Mouse (Mus musculus): ENCODE measurements around the gene Lrp1. TPM values are rescaled to one million over a fixed set of nuclear protein-coding genes. Genes with fewer than 3 reads are reported as not detected.
A peak's percentile ranks its signal among the peaks of the same experiment; 100 is the strongest.

Gene Lrp1
- polyA plus RNA-seq, 2 experiments, result 146 to 261 TPM

DNA sequence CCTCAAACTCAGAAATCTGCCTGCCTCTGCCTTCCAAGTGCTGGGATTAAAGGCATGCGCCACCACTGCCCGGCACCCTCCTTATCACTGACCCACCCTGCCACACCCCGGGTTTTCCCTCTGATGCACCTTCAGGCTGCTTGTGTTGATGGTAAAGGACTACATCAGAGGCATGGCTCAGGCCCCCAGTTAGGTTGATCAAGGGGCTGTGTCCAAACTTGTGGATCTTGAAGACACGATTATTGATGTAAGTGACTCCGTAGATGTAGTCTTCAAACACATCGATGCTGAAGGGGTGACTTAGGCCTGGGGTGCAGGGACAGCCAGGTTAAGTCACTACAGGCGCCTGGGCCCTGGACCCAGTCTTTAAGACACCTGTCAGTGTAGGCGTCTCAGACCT is 79.4 kb downstream of the Lrp1 start:
- DNase-seq (ENCODE audit: low spot score) (no peak), ATAC-seq (ENCODE audit: low FRiP score, low read depth) (no peak)
- H3K9ac ChIP-seq (ENCODE audit: low read depth, low read length, severe bottlenecking), result no peak overlapping the region

DNA sequence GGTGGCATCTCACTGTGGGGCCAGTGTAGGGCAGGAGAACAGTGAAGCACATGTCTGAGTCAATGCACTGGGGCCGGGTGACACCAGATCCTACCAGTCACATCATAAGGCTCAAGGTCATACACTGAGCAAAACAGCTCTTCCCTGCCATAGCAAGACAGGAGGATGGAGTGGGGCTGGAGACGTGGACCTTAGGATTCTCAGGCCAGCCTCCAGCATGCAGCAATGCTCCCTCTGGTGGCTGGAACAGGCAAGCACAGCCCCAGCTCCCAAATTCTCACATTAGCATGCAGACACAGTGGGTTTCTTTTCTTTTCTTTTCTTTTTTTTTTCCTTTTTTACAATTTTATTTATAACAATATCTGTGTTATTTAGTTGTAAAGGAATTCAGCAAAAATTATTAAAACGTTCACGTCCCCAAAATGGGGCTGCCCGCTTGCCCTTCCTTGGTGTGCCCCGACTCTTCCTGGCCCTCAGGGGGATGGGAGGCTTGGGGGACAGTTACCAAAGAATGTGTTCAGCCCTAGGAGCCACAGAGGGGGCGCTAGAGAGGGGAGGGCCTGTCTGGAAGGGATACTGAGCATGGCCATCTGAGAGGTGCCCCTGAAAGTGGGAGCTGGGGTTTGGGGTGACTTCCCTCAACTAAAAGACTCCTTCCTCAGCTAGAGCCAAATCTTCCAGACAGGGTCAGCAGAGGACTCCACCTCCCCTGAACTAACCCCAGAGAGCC is 82.9 kb downstream of the Lrp1 start:
- H3K27ac ChIP-seq (replicated peaks; ENCODE audit: low read depth, low read length), result no peak overlapping the region

More for the DNA sequence above, 79.4 kb downstream of the Lrp1 start:
- peaks cover 2% of the 10 kb centered on the region for H3K27me3 ChIP-seq (ENCODE audit: control insufficient read depth, insufficient read depth, low read length)
- 93% methylated on average over 8 of the region's 8 CpGs for WGBS
- no peaks in the 10 kb centered on the region for H3K9me3 ChIP-seq (ENCODE audit: control insufficient read depth, low read length)
- no peaks in the 10 kb centered on the region for H3K4me1 ChIP-seq (ENCODE audit: control insufficient read depth, insufficient read depth, low read length)
- no peak for TF ChIP-seq POLR2A (IDR thresholded peaks at IDR 0.05; ENCODE audit: borderline replicate concordance, extremely low read depth, insufficient read depth, insufficient read length)
- H3K4me3 ChIP-seq (replicated peaks; ENCODE audit: low read length), result no peak overlapping the region
- H3K27ac ChIP-seq (replicated peaks; ENCODE audit: low read depth, low read length), result no peak overlapping the region
- no peak overlapping the region for H3K4me2 ChIP-seq (replicated peaks; ENCODE audit: low read depth, low read length, severe bottlenecking)
- H3K36me3 ChIP-seq (ENCODE audit: control insufficient read depth, insufficient read depth, low read length), result peaks cover 85% of the 10 kb centered on the region

DNA sequence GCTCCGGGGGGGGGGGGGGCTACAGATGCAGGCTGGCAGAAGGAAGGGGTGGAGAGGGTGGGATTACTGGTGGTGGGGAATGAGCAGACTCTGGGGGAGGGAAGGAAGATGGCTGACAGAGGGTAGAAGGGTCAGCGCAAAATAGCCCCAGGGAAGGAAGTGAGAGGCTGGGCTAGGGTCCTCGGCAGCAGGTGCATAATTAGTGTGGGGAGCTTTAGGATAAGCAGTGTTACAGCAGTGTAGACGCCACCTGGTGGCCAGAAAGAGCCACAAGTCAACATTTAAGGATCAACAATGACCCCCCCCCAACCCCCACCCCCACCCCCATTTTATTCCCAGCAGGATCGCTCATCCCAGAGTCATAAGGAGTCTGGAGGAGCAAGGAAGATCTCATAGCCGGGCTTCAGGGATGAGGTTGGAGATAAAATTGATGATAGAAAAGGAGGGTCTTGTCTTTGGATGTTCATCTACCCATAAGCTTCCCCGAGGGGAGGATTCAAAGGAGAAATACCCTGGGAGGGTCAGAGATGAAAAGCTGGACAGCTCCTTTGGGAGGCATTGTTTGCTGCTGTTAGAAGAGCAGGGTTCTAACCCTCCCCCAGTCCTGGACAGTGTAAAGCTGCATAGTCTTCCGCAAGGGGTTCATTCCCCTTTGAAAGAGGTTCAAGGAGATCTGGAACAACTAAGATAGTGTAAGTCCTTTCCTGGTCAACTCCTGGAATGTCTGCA is 84.2 kb downstream of the Lrp1 start:
- Histone ChIP-seq H3K4me1 (ENCODE audit: control insufficient read depth, insufficient read depth, low read length) (peaks cover 22% of the 10 kb centered on the region), H3K9ac (ENCODE audit: low read depth, low read length, severe bottlenecking) (no peak overlapping the region), H3K4me3 (replicated peaks; ENCODE audit: low read length) (no peak overlapping the region), H3K4me2 (replicated peaks; ENCODE audit: low read depth, low read length, severe bottlenecking) (no peak overlapping the region), H3K36me3 (ENCODE audit: control insufficient read depth, insufficient read depth, low read length) (peaks cover 37% of the 10 kb centered on the region), H3K27ac (replicated peaks; ENCODE audit: low read depth, low read length) (no peak overlapping the region), H3K9me3 (ENCODE audit: control insufficient read depth, low read length) (no peaks in the 10 kb centered on the region), H3K27me3 (ENCODE audit: control insufficient read depth, insufficient read depth, low read length) (peaks cover 45% of the 10 kb centered on the region)
- TF ChIP-seq POLR2A (IDR thresholded peaks at IDR 0.05; ENCODE audit: borderline replicate concordance, extremely low read depth, insufficient read depth, insufficient read length), result no peak
- ATAC-seq (ENCODE audit: low FRiP score, low read depth), result 0 out of 2 replicates have a peak, but pooled peaks have one; percentile 16
- DNase-seq (ENCODE audit: low spot score), result peak; percentile 49
- 17% methylated on average over 8 of the region's 8 CpGs for WGBS

More for the DNA sequence above, 82.9 kb downstream of the Lrp1 start:
- H3K4me3 ChIP-seq (replicated peaks; ENCODE audit: low read length), result no peak overlapping the region
- no peak overlapping the region for H3K9ac ChIP-seq (ENCODE audit: low read depth, low read length, severe bottlenecking)
- 24% methylated on average over 7 of the region's 7 CpGs for whole genome bisulfite sequencing
- DNase-seq (ENCODE audit: low spot score) (peak; percentile 76), ATAC-seq (ENCODE audit: low FRiP score, low read depth) (peak; percentile 21; the same call in 1 of the 2 replicates)
- H3K9me3 ChIP-seq (ENCODE audit: control insufficient read depth, low read length), result no peaks in the 10 kb centered on the region
- H3K4me2 ChIP-seq (replicated peaks; ENCODE audit: low read depth, low read length, severe bottlenecking), result no peak overlapping the region
- TF ChIP-seq POLR2A (IDR thresholded peaks at IDR 0.05; ENCODE audit: borderline replicate concordance, extremely low read depth, insufficient read depth, insufficient read length), result no peak
- H3K36me3 ChIP-seq (ENCODE audit: control insufficient read depth, insufficient read depth, low read length), result peaks cover 50% of the 10 kb centered on the region
- H3K27me3 ChIP-seq (ENCODE audit: control insufficient read depth, insufficient read depth, low read length), result peaks cover 37% of the 10 kb centered on the region
- H3K4me1 ChIP-seq (ENCODE audit: control insufficient read depth, insufficient read depth, low read length), result peaks cover 13% of the 10 kb centered on the region

DNA sequence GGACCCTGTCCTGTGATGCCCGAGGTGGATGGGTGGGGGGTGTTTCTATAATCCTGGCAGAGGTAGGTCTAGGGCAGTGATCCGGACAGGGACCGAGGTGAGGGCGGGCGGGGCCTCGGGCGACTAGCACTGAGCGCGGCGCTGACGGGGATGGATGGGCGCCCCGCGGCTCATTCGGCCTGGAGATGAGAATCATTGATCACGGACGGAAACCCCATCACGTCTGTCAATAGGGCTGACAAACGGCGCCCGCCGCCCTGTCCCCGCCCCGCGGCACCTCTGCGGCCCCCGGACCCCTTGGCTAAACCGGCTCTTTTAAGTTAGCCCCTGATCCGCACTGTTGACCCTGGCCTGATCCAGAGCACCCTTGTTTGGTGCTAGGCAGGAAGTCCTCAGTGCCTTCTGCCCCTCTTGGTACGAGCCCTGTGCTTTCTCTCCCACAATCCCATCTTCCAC is 86.0 kb downstream of the Lrp1 start:
- no peak for TF ChIP-seq POLR2A (IDR thresholded peaks at IDR 0.05; ENCODE audit: borderline replicate concordance, extremely low read depth, insufficient read depth, insufficient read length)
- DNase-seq (ENCODE audit: low spot score) (no peak), ATAC-seq (ENCODE audit: low FRiP score, low read depth) (no peak)
- WGBS, result 2% methylated on average over 24 of the region's 30 CpGs
- Histone ChIP-seq H3K27ac (replicated peaks; ENCODE audit: low read depth, low read length) (no peak overlapping the region), H3K4me3 (replicated peaks; ENCODE audit: low read length) (peak overlapping the region; percentile 52), H3K9ac (ENCODE audit: low read depth, low read length, severe bottlenecking) (no peak overlapping the region), H3K36me3 (ENCODE audit: control insufficient read depth, insufficient read depth, low read length) (peaks cover 20% of the 10 kb centered on the region), H3K4me2 (replicated peaks; ENCODE audit: low read depth, low read length, severe bottlenecking) (peak overlapping the region; percentile 93), H3K27me3 (ENCODE audit: control insufficient read depth, insufficient read depth, low read length) (peaks cover 60% of the 10 kb centered on the region), H3K9me3 (ENCODE audit: control insufficient read depth, low read length) (no peaks in the 10 kb centered on the region), H3K4me1 (ENCODE audit: control insufficient read depth, insufficient read depth, low read length) (peaks cover 40% of the 10 kb centered on the region)

DNA sequence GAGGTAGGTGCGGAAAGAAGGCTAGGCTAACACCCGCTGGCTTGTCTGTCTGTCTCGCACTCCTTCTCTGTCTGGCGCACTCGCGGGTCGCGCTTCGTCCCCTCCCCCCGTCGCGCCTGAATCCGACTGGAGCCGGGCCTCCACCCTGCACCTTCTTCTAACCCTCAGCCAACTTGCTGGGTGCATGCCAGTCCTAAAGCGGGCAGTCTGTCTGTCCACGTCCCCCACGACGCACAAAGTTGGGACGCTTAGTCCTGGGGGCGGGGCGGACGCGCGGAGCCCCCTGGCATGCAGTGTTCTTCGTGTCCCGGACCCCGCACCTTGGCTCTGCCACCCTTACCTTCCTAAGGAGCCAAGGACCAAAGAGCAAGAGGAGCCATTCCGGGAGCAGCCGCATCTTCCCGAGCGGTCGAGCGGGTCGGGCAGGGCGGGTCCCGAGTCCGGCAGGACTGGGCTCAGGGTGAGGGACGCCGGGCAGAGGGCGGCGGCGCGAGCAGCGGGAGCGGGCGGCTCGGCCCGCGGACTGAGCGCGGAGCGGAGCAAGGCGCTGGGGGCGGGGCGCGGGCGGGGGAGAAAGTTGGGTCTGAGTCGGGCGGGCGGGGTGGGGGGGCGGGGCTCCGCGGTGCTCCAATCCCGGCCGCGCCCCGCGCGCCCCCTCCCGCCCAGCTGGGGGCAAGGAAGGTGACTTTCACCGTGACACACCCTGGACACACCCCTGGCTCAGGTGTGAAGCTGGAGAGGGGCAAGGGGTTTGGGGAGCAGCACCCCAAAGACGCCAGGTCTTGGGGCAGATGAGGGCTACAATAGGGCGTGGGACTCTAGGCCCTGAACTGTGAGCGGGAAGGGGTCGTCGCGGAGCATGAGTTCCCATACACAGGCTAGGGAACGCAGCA is 86.7 kb downstream of the Lrp1 start, which contains the start of gene Nxph4:
TSS of gene Nxph4 (minus strand) at position 524 of the 893 bp plus-strand sequence.
- H3K9me3 ChIP-seq (ENCODE audit: control insufficient read depth, low read length), result no peaks in the 10 kb centered on the region
- ATAC-seq (ENCODE audit: low FRiP score, low read depth), result no peak
- H3K4me1 ChIP-seq (ENCODE audit: control insufficient read depth, insufficient read depth, low read length), result peaks cover 47% of the 10 kb centered on the region
- peak within 1 kb of the TSS; percentile 93 for H3K4me2 ChIP-seq (replicated peaks; ENCODE audit: low read depth, low read length, severe bottlenecking)
- DNase-seq (ENCODE audit: low spot score), result no peak
- peak within 1 kb of the TSS; percentile 52 for H3K4me3 ChIP-seq (replicated peaks; ENCODE audit: low read length)
- H3K27me3 ChIP-seq (ENCODE audit: control insufficient read depth, insufficient read depth, low read length), result peaks cover 66% of the 10 kb centered on the region
- no peak for TF ChIP-seq POLR2A (IDR thresholded peaks at IDR 0.05; ENCODE audit: borderline replicate concordance, extremely low read depth, insufficient read depth, insufficient read length)
- under 1% methylated on average over 54 of the region's 78 CpGs for WGBS
- peak within 1 kb of the TSS; percentile 52 for H3K9ac ChIP-seq (ENCODE audit: low read depth, low read length, severe bottlenecking)
- peaks cover 13% of the 10 kb centered on the region for H3K36me3 ChIP-seq (ENCODE audit: control insufficient read depth, insufficient read depth, low read length)
- H3K27ac ChIP-seq (replicated peaks; ENCODE audit: low read depth, low read length), result no peak within 1 kb of the TSS
